Mouse (Mus musculus): ENCODE results near the gene C530008M17Rik.

GRCm38 (mm10) chr5:76733055-76733641 is 76.8 kb downstream of the C530008M17Rik start:
- no peak for TF ChIP-seq CTCF (IDR thresholded peaks at IDR 0.05; ENCODE audit: extremely low read depth, insufficient read depth, low read length)
- TF ChIP-seq POLR2A (IDR thresholded peaks at IDR 0.05; ENCODE audit: extremely low read depth, insufficient read depth, low read length): no peak

Data from cortical plate, adult 2 months (tissue).